Mouse (Mus musculus) CH12.LX (cell line): Measurements from ENCODE around the gene Olfr314. TPM values are rescaled to one million over a fixed set of nuclear protein-coding genes. Genes with fewer than 3 reads are reported as not detected.

Source experiments
- DNase-seq: peaks from one replicate; pipeline ENCODE4 v3.0.0-alpha.2; 2013; ENCODE audit errors: extremely low read depth
- H3K27ac ChIP-seq: 2 replicates; pipeline ENCODE4 v1.5.1; 2012; ENCODE audit warnings: low read depth, mild to moderate bottlenecking, control low read depth, moderate library complexity; ENCODE audit not compliant: insufficient read depth
- H3K27me3 ChIP-seq: replicated peaks from 2 replicates; pipeline ENCODE3; 2012; ENCODE audit warnings: inconsistent platforms
- H3K36me3 ChIP-seq, 2 experiments: replicated peaks in 1 of 2; 2 replicates each; pipeline versions ENCODE3 to v1.6.1; 2012; ENCODE audit warnings: inconsistent platforms in 1 of 2, low read length in 1 of 2, mild to moderate bottlenecking in 1 of 2, mixed read lengths in 1 of 2, moderate library complexity in 1 of 2; ENCODE audit not compliant: control insufficient read depth in 1 of 2, insufficient read depth in 1 of 2
- H3K4me1 ChIP-seq, 2 experiments: 2 replicates each; pipeline ENCODE4 v1.6.1; 2012; ENCODE audit warnings: inconsistent platforms in 1 of 2, moderate library complexity in 1 of 2; ENCODE audit not compliant: insufficient read depth in 2 of 2, control insufficient read depth in 1 of 2
- H3K4me2 ChIP-seq: 2 replicates; pipeline ENCODE4 v1.6.1; 2012; ENCODE audit warnings: low read depth, mild to moderate bottlenecking, control low read depth; ENCODE audit not compliant: poor library complexity, insufficient read depth, severe bottlenecking
- H3K4me3 ChIP-seq, 3 experiments: fragments of 150-350 bp in 1 of 3; sonication (generic) in 1 of 3; replicated peaks in 1 of 3; 2 replicates each; pipeline versions ENCODE3 to v1.5.1; 2011 to 2012; ENCODE audit warnings: low read depth in 2 of 3, low read length in 2 of 3, mild to moderate bottlenecking in 2 of 3, moderate library complexity in 2 of 3, control low read depth in 1 of 3, improper control_type of control experiment in 1 of 3, inconsistent platforms in 1 of 3, mixed read lengths in 1 of 3; ENCODE audit not compliant: poor library complexity in 1 of 3
- H3K79me2 ChIP-seq: replicated peaks from 2 replicates; pipeline ENCODE4 v1.6.1; 2012; ENCODE audit warnings: mild to moderate bottlenecking, moderate library complexity; ENCODE audit not compliant: control insufficient read depth, poor library complexity, insufficient read depth, severe bottlenecking; ENCODE audit errors: extremely low read depth
- H3K9ac ChIP-seq: 2 replicates; pipeline ENCODE4 v1.6.1; 2012; ENCODE audit warnings: low read depth, mild to moderate bottlenecking, control low read depth, moderate library complexity; ENCODE audit not compliant: insufficient read depth
- H3K9me3 ChIP-seq: replicated peaks from 2 replicates; pipeline ENCODE3; 2012; ENCODE audit warnings: low read length, inconsistent platforms, mixed read lengths
- BHLHE40 ChIP-seq: IDR thresholded peaks from 2 replicates; pipeline ENCODE4 v1.6.1; 2011; ENCODE audit warnings: mild to moderate bottlenecking, low read depth, low read length, improper control_type of control experiment
- CTCF ChIP-seq, 2 experiments: IDR thresholded peaks in 1 of 2; conservative IDR thresholded peaks in 1 of 2; 2 replicates each; pipeline ENCODE4 v1.5.1; 2011 to 2012; ENCODE audit warnings: low read depth in 2 of 2, low read length in 2 of 2, improper control_type of control experiment in 1 of 2, inconsistent platforms in 1 of 2, mild to moderate bottlenecking in 1 of 2, moderate library complexity in 1 of 2
- EP300 ChIP-seq: IDR thresholded peaks from 2 replicates; pipeline ENCODE4 v1.6.1; 2011; ENCODE audit warnings: low read length, improper control_type of control experiment
- ETS1 ChIP-seq: conservative IDR thresholded peaks from 2 replicates; pipeline ENCODE4 v1.6.1; 2012; ENCODE audit warnings: low read depth, mild to moderate bottlenecking, inconsistent platforms, low read length, improper control_type of control experiment, moderate library complexity
- HCFC1 ChIP-seq: IDR thresholded peaks from 2 replicates; pipeline ENCODE4 v1.6.1; 2012; ENCODE audit warnings: low read depth, mild to moderate bottlenecking, inconsistent platforms, low read length, improper control_type of control experiment
- IRF4 ChIP-seq: IDR thresholded peaks from 2 replicates; pipeline ENCODE4 v1.6.1; 2014; ENCODE audit warnings: low read depth, mild to moderate bottlenecking, inconsistent platforms, low read length, improper control_type of control experiment
- KAT2A ChIP-seq: IDR thresholded peaks from 2 replicates; pipeline ENCODE4 v1.6.1; 2012; ENCODE audit warnings: low read length, improper control_type of control experiment, inconsistent platforms; ENCODE audit not compliant: insufficient replicate concordance
- MAFK ChIP-seq: IDR thresholded peaks from 2 replicates; pipeline ENCODE4 v1.6.1; 2011; ENCODE audit warnings: low read length, improper control_type of control experiment; ENCODE audit not compliant: insufficient replicate concordance
- MAZ ChIP-seq: IDR thresholded peaks from 2 replicates; pipeline ENCODE4 v1.6.1; 2012; ENCODE audit warnings: low read depth, mild to moderate bottlenecking, inconsistent platforms, low read length, improper control_type of control experiment, moderate library complexity
- MYC ChIP-seq: IDR thresholded peaks from 2 replicates; pipeline ENCODE4 v1.6.1; 2011; ENCODE audit warnings: low read depth, mild to moderate bottlenecking, improper control_type of control experiment, low read length
- NRF1 ChIP-seq: IDR thresholded peaks from 2 replicates; pipeline ENCODE4 v1.6.1; 2014; ENCODE audit warnings: low read depth, mild to moderate bottlenecking, inconsistent platforms, low read length, improper control_type of control experiment, moderate library complexity
- PAX5 ChIP-seq: IDR thresholded peaks from 2 replicates; pipeline ENCODE4 v1.6.1; 2012; ENCODE audit warnings: low read length, inconsistent platforms, mixed read lengths
- POLR2AphosphoS2 ChIP-seq: IDR thresholded peaks from 2 replicates; pipeline ENCODE4 v1.6.1; 2011; ENCODE audit warnings: low read depth, low read length, improper control_type of control experiment
- RAD21 ChIP-seq: IDR thresholded peaks from 2 replicates; pipeline ENCODE4 v1.6.1; 2011; ENCODE audit warnings: low read depth, mild to moderate bottlenecking, low read length, improper control_type of control experiment, moderate library complexity
- RCOR1 ChIP-seq: conservative IDR thresholded peaks from 2 replicates; pipeline ENCODE4 v1.6.1; 2012; ENCODE audit warnings: low read depth, mild to moderate bottlenecking, inconsistent platforms, low read length, improper control_type of control experiment
- SIN3A ChIP-seq: IDR thresholded peaks from 2 replicates; pipeline ENCODE4 v1.6.1; 2012; ENCODE audit warnings: low read length, improper control_type of control experiment, inconsistent platforms
- SMC3 ChIP-seq: IDR thresholded peaks from 2 replicates; pipeline ENCODE4 v1.6.1; 2011; ENCODE audit warnings: low read depth, low read length, improper control_type of control experiment
- TBP ChIP-seq: conservative IDR thresholded peaks from 2 replicates; pipeline ENCODE4 v1.6.1; 2011; ENCODE audit warnings: low read depth, low read length, improper control_type of control experiment
- UBTF ChIP-seq: IDR thresholded peaks from 2 replicates; pipeline ENCODE4 v1.6.1; 2012; ENCODE audit warnings: low read depth, mild to moderate bottlenecking, inconsistent platforms, low read length, improper control_type of control experiment, moderate library complexity
- USF2 ChIP-seq: conservative IDR thresholded peaks from 2 replicates; pipeline ENCODE4 v1.6.1; 2011; ENCODE audit warnings: low read depth, low read length, improper control_type of control experiment
- ZC3H11A ChIP-seq: IDR thresholded peaks from 2 replicates; pipeline ENCODE4 v1.6.1; 2012; ENCODE audit warnings: low read depth, mild to moderate bottlenecking, inconsistent platforms, low read length, improper control_type of control experiment
- dilution Hi-C: fragments of 300-500 bp; cut with MboI; formaldehyde crosslinking; loops from 2 replicates; pipeline ENCODE4 v1.14.3; 2020; ENCODE audit warnings: low sequenced_read_pairs; ENCODE audit not compliant: extremely low pct_unique_long_range_greater_than_20kb, extremely low pct_ligation_motif_present
- in situ Hi-C: fragments of 300-500 bp; cut with MboI; formaldehyde crosslinking; loops from 3 replicates; pipeline ENCODE4 v1.14.3; 2019; ENCODE audit warnings: low sequenced_read_pairs, low pct_ligation_motif_present, low pct_unique_long_range_greater_than_20kb, mixed read lengths
- polyA plus RNA-seq: library from polyadenylated mRNA; unstranded; fragments of >175 nt; gene quantifications from 2 replicates; pipeline ENCODE4 v1.2.1, GENCODE M21; 2012; ENCODE audit warnings: low read depth; ENCODE audit not compliant: insufficient read length
- total RNA-seq, 2 experiments: library from RNA; depleted of rRNA; stranded (reverse); fragments of 300-350 nt in 1 of 2; fragments of >200 nt in 1 of 2; gene quantifications; 2 replicates each; pipeline ENCODE4 v1.2.3; 2012 to 2014

Gene Olfr314
- not detected in 2 replicates for total RNA-seq (2012; rRNA removed)
- total RNA-seq (2014; rRNA removed): not detected in 2 replicates
- not detected in 2 replicates for polyA plus RNA-seq

- in situ Hi-C loops (no loop called here), dilution Hi-C loops (no loop called here)
- no peak within 1 kb of the TSS for H3K27ac ChIP-seq
- H3K79me2 ChIP-seq: no peaks in the 10 kb centered on the region
- H3K9me3 ChIP-seq: no peaks in the 10 kb centered on the region
- no peaks in the 10 kb centered on the region for H3K36me3 ChIP-seq
- no peak within 1 kb of the TSS for H3K9ac ChIP-seq
- TF ChIP-seq USF2 (no peak), POLR2AphosphoS2 (no peak), ETS1 (no peak), TBP (no peak)
- no peak within 1 kb of the TSS for H3K4me2 ChIP-seq
- H3K4me3 ChIP-seq: no peak within 1 kb of the TSS
- H3K27me3 ChIP-seq: no peaks in the 10 kb centered on the region
- DNase-seq: no peak
- peaks cover 2 to 4% of the 10 kb centered on the region in 2 experiments; a peak in 2 of 4 replicates for H3K4me1 ChIP-seq
These were observed at the start of gene Olfr314 for GRCm38 (mm10) chr11:58782480-58783089. Gene Olfr314 (plus strand): TSS chr11:58782952.

GRCm38 (mm10) chr11:58733372-58733771 is 49.4 kb upstream of the Olfr314 start:
- H3K4me3 ChIP-seq: no peak overlapping the region
- no peak overlapping the region for H3K9ac ChIP-seq
- H3K36me3 ChIP-seq: no peaks in the 10 kb centered on the region
- in situ Hi-C loops (no loop called here), dilution Hi-C loops (no loop called here)
- no peaks in the 10 kb centered on the region for H3K9me3 ChIP-seq
- H3K27me3 ChIP-seq: peaks cover 53% of the 10 kb centered on the region
- no peak for DNase-seq
- no peaks in the 10 kb centered on the region for H3K79me2 ChIP-seq
- no peak overlapping the region for H3K4me2 ChIP-seq
- no peaks in the 10 kb centered on the region for H3K4me1 ChIP-seq
- no peak overlapping the region for H3K27ac ChIP-seq
- TF ChIP-seq PAX5 (no peak), CTCF (conservative IDR thresholded peaks at IDR 0.05 in 1 of 2, IDR thresholded peaks at IDR 0.05 in 1 of 2; ENCODE audit: low read depth in 2 of 2, low read length in 2 of 2) (no peak), ZC3H11A (no peak), MAZ (no peak), BHLHE40 (no peak)
- TF ChIP-seq, all 38 proteins: peak for 0

- Histone ChIP-seq H3K36me3 (no peaks in the 10 kb centered on the region), H3K9ac (no peak within 1 kb of the TSS), H3K9me3 (peaks cover 3% of the 10 kb centered on the region), H3K4me1 (no peaks in the 10 kb centered on the region), H3K27ac (no peak within 1 kb of the TSS), H3K79me2 (no peaks in the 10 kb centered on the region), H3K27me3 (peaks cover 79% of the 10 kb centered on the region), H3K4me2 (no peak within 1 kb of the TSS), H3K4me3 (no peak within 1 kb of the TSS)
- in situ Hi-C loops: no loop called here
- TF ChIP-seq TBP (no peak), MYC (no peak), RAD21 (no peak), IRF4 (no peak), RCOR1 (no peak), BHLHE40 (no peak), SMC3 (no peak), ZC3H11A (no peak), NRF1 (no peak), KAT2A (no peak), SIN3A (no peak), UBTF (no peak), MAFK (no peak), HCFC1 (no peak), EP300 (no peak), POLR2AphosphoS2 (no peak)
- dilution Hi-C loops: no loop called here
- no peak for DNase-seq
These were observed 43.9 kb upstream of the Olfr314 start, which contains the start of gene Olfr317 for GRCm38 (mm10) chr11:58738792-58739262. Gene Olfr317 (minus strand): TSS chr11:58739212.
